Mouse (Mus musculus) liver, adult (tissue): ENCODE measurements around the gene Gm4724.
"Not testable (repeated sequence)": the region's sequence is repeated elsewhere in the genome, so short reads cannot be mapped to it uniquely, and the experiment has no call there.

Source experiments
- GATA4 ChIP-seq: IDR thresholded peaks from 2 replicates; pipeline ENCODE4 v1.6.1; 2014; ENCODE audit warnings: mild to moderate bottlenecking, low read length; ENCODE audit not compliant: insufficient replicate concordance

The Gm4724 gene

DNA sequence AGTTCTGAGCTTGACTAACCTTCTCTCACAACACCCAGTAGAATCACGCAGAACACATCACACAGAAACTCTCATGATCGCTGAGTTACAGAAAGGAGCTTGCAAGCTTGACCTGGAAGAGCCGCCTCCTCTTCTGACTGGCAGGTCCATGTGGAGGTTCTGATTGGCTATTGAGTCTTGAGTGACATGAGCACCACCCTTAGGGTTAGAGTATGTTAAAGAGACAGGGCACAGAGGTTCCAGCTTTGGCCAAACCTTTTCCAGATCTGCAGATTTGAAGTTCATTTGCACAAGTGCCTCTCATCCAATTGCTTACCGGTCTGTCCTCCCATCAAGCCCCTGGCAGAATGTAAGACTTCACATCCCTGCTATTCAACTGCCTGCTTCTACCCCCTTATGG, at the start of gene Gm4724:
Gene Gm4724, minus strand, starts transcription at position 101 of the 400 bp plus-strand sequence.
- not testable (repeated sequence) for TF ChIP-seq GATA4

DNA sequence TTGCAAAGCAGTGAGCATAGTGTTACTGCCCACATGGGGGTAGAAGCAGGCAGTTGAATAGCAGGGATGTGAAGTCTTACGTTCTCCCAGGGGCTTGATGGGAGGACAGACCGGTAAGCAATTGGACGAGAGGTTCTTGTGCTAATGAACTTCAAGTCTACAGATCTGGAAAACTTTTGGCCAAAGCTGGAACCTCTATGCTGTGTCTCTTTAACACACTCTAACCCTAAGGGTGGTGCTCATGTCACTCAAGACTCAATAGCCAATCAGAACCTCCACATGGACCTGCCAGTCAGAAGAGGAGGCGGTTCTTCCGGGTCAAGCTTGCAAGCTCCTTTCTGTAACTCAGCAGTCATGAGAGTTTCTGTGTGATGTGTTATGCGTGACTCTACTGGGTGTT, 34.1 kb upstream of the Gm4724 start, which contains the start of gene Zfp965:
Gene Zfp965, plus strand, starts transcription at position 301 of the 400 bp plus-strand sequence.
- TF ChIP-seq GATA4 = not testable (repeated sequence)
